Mouse (Mus musculus) heart, adult 18-20 months (tissue): ENCODE measurements at regions not wholly inside any gene's neighbourhood (a gene's known extent, or its start where the extent isn't known, plus 50 kb on each side); places are given as distances from the start of the nearest gene placed in this dataset.

Experiments
- DNase-seq, 2 experiments: peaks; one replicate each; pipeline ENCODE4 v3.0.0; 2021 to 2022; ENCODE audit warnings: mixed read lengths in 1 of 2

DNA sequence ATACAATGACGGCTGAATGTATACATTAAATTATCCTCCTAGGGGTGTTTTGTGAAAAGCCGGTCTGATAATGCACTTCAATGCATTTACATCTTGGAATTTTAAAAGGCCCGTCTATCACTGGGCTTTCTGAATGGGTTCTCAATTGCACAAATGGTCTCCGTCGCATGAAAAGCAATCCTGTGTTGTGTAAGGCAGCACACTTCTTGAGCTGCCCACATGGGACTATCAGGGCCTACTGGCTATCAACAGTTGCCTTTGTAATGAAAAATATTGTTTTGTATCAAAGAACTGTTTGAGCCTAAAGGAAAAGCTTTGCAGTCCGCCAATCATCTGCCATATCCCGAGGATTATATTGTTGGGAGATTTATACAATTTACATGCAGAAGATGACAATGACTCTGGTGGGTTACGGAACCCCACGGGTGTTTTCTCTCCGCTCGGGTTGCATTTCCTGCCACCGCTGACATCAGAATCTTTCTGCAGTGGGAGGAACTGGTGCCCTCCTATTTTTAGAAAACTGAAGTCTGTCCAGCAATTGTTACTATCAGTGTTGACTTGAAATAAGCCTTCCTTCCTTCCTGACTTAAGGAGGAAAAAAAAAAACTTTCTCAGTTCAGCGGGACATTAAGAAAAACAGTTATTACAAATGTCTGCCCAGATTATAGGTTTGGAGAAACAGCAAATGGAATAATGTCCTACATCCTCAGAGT lies 118.7 kb downstream of the Tmem26 start:
- DNase-seq = peak; percentile 54 to 64

DNA sequence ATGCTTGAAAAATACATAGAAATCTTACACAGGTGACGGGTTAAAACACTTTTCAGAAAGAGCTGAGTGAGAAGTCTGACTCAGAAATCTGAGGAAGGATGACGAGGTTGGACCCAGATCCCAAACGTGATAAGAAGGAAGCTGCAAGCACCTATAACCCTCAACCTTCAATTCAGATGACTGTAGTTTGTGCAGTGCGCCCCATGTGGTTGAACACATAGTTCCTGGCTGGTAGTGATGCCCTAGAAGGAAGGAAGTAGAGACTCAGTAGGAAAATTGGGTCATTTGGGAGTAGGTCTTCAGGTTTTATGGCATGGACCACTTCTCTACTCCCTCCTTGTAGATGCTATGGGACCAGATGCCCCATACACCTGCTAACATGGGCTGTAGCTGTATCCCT lies 120.6 kb downstream of the Tmem26 start:
- DNase-seq = no peak

DNA sequence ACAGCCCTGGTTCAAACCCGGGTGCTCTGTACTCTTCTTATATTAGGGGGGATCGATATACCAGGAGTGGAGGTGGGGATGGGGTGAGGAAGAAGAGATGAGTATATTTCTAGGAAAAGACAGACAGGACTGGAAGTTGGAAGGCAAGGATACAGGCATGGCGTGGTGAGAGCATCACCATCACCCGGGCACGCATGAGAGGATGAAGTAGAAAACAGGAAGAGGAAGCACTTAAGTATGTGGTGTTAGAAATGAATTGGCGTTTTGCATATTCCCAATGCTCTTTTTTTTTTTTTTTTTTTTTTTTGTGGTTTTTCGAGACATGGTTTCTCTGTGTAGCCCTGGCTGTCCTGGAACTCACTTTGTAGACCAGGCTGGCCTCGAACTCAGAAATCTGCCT lies 121.2 kb downstream of the Tmem26 start:
- no peak for DNase-seq

DNA sequence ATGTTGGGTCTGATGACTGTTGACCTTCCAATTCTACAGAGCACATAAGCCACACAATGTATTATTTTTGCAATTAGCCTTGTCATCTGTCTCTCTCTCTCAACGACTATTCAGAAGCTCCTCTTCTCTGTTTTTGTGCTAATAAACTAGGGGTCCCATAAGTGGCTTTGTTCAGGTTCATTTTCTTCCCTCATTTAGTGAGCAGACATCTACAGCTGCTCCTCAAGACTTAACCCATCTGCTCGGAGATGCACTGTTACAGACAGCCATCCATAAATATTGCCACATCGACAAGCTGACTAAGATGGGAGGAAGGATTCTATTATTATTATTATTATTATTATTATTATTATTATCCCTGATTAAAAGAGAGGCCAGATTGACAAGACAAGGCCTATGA lies 127.7 kb downstream of the Tmem26 start:
- no peak for DNase-seq

DNA sequence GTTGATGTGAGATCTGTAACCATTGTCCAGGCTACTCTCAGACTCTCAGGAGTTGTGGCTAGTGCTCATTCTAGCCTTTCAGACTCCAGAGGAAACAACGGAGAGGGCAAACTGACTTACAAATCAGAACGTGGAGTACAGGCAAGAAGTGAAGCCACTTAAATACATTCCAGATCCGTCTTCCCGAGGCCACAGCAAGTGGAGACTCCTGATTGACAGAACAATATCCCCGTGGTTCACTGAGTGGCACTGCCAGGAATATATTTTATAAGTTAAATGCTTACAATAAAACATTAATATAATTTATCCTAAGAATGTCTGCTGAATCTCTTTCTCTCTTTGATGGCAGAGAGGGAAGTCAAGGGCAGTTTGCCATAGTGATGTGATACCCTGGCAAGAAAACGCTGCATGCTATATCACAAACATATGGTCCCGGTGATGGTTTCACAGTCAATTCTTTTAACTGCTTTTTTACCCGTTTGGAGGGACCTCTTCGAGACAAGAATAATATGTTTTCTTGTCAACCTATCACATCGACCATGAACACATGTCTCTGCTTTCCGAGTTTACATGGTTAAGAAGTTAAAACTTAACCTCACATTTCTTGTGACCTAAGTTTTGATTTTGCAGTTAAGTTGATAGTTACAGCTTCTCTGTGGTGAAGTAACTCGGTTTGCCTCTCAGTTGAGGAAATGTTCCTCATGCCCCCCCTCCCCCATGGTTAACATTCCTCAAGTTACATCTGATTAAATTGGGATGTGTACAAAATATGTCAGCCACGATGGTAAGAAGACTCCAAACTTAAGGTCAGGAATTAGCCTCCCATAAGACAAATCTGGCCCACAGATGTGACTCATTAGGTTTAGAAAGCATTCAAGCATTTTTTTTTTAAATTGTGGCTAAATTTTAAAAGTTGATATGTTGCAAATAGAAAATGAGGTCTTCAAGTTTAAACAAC lies 132.8 kb downstream of the Tmem26 start:
- no peak for DNase-seq

DNA sequence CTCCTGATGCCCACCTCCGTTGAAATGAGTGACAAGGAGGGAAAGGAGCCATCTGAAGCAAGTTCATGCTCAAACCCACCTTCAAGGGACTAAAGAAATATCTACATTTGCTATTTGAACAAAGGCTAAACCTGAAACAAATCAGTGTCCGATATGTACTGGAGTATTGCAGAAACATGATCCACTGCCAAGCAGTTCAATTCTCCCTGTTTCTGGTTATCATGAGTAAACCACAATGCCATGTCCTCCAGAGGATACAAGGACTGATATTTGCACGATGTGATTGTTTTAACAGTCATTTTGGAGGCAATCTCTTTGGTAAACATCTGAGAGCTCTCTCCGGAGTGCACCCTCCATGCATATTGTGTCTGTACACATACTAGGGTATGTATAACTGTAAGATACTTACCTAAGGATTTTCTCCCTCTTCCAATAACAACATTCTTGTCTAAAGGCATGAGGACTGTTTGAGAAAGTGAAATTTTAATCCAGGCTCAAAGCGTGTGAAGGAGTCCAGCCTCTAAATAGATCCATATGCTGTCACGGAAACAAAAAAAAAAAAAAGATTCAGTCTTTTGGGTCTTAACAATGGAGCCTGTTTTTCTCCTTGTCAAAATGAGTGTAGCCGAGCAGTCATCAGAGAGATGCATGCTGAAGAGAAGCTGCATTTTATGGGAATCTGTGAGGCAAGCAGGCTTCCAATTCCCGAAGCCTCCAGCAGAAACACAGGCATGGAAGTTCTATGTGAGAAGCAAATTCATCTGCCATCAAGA lies 141.3 kb downstream of the Tmem26 start:
- peak; percentile 21 to 24 for DNase-seq

DNA sequence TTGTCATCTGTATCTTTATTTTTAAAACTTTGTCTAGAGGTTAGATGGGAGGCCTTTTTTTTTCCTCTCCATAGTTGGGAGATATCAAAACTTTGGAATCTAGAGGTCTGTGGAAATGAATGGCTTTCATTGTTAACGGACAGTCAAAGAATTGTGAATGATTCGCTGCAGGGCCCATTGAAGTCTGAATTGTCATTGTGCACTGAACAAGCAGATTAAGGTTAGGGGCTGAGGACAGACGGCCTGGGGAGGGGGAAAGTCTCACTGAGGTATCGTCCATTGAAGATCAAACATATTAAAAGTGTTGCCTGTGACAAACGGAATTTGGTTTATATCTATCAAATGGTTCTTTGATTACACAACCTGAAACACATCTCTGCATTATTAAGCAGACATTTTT lies 142.3 kb downstream of the Tmem26 start:
- DNase-seq = no peak

DNA sequence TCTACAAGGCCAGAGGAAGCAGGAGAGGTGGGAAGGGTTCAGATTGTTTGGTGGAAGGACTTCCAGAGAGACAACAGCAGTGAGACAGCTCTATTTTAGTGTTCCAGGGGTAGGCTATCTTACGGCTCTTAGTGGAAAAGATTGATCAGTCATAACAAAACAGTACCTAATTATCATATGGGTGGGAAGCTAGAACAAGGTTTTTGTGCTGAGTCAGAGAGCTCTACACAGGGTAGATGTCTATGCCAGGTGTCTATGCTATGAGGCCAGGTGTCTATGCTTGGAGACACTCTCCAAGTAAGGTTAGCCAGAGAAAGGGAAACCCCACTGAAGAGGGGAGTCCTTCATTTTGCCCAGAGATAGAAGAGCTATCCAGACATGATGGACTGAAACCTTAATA lies 143.9 kb downstream of the Tmem26 start:
- no peak for DNase-seq

DNA sequence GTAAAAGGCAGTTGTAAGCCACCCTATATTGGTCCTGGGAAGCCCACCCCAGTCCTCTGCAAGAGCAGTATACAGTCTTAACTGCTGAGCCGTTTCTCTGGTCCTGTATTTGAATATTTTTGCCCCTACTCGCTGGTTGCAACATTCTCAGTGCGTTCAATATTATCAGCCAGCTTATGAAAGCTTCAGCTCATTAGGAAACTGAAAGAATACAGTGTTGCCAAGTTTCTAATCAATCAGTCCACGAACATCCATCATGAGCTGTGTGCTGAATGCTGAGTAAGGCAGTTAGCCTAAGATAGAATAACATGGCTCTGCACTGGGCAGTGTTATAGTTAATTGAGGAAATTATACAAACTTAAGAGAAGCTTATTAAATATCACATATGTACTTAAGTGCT lies 148.7 kb downstream of the Tmem26 start:
- no peak for DNase-seq

DNA sequence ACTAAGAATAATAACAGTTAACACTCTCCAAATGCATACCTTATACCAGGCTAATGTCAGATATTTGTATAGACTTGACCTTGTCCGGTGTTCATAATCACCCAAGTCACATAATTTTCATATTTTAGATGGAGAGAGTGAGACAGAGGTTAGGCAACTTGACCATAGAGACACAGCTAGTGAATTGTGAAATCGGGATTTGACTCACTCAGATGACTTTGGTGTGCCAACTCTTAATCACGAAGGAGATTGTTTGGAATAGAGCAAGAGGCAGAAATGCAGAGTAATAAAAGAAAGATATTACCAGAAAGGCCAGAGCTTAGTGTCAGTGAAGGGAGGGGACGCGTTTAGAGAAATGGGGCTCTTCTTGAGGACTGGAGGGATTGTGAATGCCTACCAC lies 152.2 kb downstream of the Tmem26 start:
- DNase-seq = peak in 1 of 2 experiments; percentile 30

DNA sequence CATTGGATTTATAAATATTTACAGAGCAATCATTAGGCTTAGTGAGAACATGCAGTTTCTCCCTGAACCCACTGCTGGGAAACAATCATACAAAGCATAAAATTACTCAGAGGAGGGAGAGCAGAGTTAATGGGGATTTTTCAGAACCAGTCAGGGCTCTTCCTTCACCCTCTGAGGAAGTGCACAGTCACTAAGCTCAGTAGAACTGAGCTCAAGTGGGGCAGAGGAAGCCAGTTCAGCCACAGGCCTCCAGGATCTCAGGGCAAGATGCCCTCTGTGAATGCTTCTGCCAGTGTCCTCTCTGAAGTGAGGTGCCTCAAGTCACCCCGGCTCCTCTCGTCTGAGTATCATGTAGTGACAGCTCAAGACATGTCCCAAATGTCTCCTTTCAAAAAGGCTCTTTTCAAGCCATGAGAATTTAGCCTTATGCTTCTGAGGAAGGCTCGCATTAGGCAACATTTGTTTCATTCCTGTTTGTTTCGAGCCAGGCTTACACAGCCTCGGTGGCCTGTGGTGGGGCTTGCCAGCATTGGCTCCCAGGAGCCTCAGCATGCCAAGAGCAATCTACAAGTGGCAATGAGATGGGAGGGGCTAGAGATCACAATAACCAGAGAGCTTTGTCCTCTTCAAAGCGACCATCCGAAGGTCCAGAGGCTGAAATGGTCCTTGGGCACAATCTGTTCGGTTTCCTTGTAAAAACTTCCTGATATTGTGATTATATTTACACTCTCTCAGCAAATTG lies 169.8 kb downstream of the Tmem26 start:
- peak; percentile 59 to 60 for DNase-seq

DNA sequence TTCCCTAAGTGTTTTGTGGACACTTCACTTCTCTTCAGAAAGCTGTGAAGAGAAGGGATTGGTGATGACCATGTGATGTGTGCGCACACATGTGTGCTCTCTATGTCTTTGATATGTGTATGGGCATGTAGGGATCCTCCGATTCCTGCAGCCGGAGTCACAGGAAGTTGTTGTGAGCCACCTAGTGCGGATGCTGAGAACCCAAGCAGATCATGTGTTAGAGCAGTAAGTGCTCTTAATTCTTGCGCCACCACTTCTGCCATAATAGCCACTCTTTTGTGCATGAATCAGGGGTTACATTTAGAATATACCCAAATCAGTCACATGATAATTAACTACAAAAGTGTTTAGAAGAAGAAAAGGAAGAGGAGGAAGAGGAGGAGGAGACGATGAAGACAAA lies 170.7 kb downstream of the Tmem26 start:
- no peak for DNase-seq

DNA sequence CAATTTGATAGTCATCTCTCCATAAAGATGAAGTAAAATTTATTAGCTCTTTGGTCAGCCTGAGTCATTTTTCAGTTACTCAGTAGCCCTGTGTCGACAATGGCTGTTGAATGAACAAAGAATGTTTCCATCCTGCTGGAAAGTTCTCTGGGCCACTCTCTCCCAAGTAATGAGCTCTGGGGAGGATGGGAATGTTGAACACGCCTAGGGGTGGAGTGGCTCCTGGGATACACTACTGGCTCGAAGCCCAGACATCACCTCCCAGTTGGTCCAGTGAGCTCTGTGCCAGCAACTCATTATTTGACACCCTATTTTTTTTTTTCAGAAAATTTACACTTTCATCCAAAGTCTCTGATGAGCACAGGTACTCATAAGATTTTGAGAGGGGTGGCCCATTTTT lies 174.1 kb downstream of the Tmem26 start:
- DNase-seq = peak; percentile 27 to 62

DNA sequence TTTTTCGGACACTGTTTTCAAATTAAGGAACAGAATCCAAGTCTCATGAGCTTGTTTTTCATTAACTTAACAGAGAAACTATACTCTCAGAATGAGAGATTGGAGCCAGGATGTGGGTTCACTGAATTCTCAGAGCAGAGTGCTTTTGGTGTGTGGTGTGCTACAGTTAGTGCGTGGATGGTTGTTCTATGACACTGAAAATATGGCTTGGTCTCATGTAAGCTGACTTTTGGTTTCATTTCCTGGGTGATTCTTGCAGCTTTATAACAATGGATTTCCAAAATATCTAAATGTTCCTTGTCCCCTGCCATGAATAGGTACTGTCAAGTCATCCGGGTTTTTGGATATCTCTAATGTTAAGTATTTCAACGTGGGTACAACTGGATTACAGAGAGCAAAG lies 177.7 kb downstream of the Tmem26 start:
- DNase-seq = no peak

DNA sequence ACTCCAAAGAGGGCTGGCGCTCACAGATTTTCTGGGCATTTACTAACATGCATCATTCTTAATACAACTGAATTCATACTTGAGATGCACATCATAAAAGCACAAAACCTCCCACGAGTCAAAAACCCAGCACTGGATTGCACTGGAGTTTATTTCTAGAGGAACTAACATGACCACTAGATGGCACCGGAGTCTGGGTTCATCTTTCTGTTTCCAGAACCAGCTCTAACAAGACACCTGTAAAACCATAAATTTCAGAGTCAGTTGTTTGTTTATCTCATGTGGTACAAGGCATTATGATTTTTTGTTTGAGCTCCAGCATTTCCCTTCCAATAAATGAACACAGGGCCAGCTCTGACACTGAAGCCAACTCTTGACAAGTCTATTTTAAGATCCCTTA lies 179.2 kb downstream of the Tmem26 start:
- DNase-seq = peak; percentile 33 to 75

DNA sequence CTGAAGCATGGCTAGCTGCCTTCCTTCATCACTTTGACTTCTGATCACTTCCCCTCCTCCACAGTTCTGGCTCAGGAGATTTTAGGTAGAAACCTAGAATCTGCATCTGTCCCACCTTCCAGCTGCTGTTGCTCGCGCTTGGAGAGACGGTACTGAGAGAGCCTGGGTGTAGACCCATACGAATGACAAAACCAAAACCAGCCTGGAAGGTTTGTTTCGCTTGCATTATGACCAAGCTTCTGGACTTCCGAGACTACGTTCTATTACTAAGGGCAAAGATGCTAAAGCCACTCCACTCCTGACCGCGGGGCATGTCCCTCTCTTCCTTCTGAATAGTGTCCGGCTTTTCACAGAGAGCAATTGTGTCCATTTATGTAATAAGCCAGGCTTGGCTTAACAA lies 180.9 kb downstream of the Tmem26 start:
- no peak for DNase-seq

DNA sequence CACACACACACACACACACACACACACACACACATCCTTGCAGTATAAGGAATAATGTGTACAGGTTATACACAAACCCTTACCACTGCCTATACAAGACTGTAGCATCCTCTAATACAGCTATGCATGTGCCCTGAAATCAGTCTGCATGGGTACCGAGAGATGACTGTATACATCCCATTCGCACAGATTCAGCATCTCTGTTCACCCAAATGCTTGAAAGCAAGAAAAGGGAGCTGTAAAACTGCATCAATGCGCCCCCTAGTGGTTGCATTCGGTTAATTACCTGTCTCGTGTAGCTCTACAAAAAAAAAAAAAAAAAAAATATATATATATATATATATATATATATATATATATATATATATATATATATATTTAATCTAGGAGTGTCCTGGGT lies 184.8 kb downstream of the Tmem26 start:
- DNase-seq = peak; percentile 42 to 80

DNA sequence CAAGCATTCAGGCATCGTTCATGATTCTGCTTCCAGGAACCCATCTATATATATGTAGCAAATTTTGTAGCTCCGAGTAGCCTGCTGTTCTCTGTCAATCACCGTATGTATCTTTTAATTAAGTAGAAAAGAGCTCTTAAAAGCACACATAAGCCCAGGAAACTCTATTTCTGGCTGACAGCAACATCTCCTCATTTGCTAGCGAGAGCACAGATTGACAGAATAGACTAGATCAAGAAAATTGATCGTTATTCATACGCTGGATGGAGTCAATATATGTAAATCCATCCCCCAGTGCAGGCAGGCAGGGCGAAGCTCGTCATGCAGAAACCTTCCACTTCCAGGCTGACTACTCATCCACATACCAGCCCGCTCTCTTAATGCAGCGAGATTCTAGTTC lies 185.6 kb downstream of the Tmem26 start:
- no peak for DNase-seq

DNA sequence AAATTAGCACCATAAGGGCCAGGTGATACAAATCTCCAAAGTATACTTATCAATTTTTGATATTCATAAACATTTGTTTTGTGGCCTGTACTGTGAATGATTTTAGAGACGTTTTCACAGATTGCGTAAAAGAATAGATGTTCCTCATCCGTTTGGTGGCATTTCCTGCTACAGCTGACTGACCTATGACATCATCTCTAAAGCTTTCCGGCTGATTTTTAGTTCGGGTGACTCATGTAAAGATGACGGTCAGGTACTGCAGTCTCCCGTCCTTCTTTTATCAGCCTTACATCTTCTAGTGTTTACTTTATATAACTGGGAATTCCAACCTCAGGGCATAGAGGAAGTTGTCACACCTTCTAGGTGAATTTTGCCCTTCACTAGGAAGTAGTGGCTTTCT lies 192.7 kb downstream of the Tmem26 start:
- no peak for DNase-seq

DNA sequence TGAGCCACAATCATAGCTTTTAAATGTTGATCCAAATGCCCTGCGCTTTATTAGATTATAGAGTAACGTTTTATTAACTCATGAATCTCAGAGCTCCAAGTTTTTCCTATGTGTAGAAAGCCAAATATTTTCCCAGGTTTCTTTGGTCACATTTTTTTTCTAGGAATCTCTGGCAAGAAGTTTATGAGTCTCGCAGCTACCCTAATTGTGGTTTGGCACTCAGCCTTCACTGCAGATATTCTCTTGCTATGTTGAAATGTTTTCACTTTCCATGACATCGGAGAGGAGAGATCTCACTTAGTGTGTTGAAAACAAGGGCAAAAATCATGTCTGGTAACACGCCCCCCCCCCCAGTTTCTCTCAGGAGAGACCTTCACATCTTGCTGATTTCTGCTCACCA lies 212.4 kb downstream of the Tmem26 start:
- no peak for DNase-seq

DNA sequence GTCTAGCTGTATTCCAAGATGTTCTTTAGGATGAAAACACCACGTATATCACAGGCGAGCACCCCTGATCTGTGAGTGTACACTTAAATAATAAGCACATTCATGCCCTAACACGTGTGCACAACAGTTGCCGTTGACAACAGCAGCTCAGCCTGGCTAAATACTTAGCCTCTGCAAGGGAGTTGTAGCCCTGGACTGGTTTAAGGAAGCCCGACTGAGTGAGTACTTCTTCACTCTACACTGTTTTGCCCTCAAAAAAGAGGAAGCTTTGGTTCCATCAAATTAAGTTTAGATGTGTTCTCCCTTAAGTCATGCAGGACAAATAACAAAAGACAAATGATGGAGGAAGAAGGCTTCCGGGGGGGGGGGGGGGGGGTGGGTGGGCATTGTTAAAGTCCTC lies 208.0 kb upstream of the Rhobtb1 start:
- no peak for DNase-seq

DNA sequence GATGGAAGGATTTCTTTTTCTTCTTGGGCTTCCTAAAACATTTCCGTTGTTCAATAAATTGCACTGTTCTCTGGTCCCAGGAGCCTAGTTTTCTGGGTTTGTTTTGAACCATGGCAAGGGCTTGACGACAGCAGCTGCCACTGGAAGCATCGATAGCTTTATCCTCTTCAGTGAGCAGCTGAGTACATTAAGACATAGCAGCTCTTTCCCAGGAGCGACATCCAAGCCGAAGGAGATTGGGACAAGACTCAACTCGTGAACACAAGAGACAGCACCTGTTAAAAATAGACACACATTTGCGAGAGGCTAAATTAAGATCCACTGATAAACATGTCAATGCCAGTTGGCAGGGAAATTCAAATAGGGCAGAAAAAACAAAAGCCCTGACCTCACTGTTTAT lies 194.7 kb upstream of the Rhobtb1 start:
- peak; percentile 31 to 46 for DNase-seq
